Mouse (Mus musculus): ENCODE results near the gene Bdh1. TPM values are rescaled to one million over a fixed set of nuclear protein-coding genes. Genes with fewer than 3 reads are reported as not detected.

The Bdh1 gene
- polyA plus RNA-seq, 2 experiments: 48.9 to 91.3 TPM

GRCm38 (mm10) chr16:31492921-31493549 is 71.0 kb downstream of the Bdh1 start:
- no peaks in the 10 kb centered on the region for H3K36me3 ChIP-seq (replicated peaks; ENCODE audit: control insufficient read depth, insufficient read depth, low read depth)
- no peaks in the 10 kb centered on the region for H3K9me3 ChIP-seq (ENCODE audit: control insufficient read depth, low read length)
- no peak overlapping the region for H3K4me3 ChIP-seq (ENCODE audit: insufficient read depth in 1 of 2, low read depth in 2 of 2, low read length in 2 of 2)
- DNase-seq (ENCODE audit: low read depth in 3 of 3, low spot score in 3 of 3) (no peak), ATAC-seq (ENCODE audit: insufficient read depth) (no peak)
- WGBS (ENCODE audit: insufficient replicate concordance): 41% methylated on average over 12 of the region's 12 CpGs
- H3K27me3 ChIP-seq (ENCODE audit: control insufficient read depth, insufficient read depth, low read length): no peaks in the 10 kb centered on the region
- H3K9ac ChIP-seq (replicated peaks): no peak overlapping the region
- H3K4me1 ChIP-seq (replicated peaks; ENCODE audit: control insufficient read depth in 2 of 2, insufficient read depth in 2 of 2, low read length in 1 of 2): 0 out of 4 replicates have a peak, but pooled peaks cover 0 to 3% of the 10 kb centered on the region in 2 experiments
- TF ChIP-seq CTCF (IDR thresholded peaks at IDR 0.05; ENCODE audit: low read depth) (no peak), EP300 (IDR thresholded peaks at IDR 0.05; ENCODE audit: low read depth) (no peak)
- H3K27ac ChIP-seq: no peak overlapping the region
- H3K4me2 ChIP-seq (ENCODE audit: low read depth): no peak overlapping the region

GRCm38 (mm10) chr16:31493550-31493965 is 71.5 kb downstream of the Bdh1 start:
- 0 out of 4 replicates have a peak, but pooled peaks cover 0 to 3% of the 10 kb centered on the region in 2 experiments for H3K4me1 ChIP-seq (replicated peaks; ENCODE audit: control insufficient read depth in 2 of 2, insufficient read depth in 2 of 2, low read length in 1 of 2)
- 0 out of 2 replicates have a peak overlapping the region, but pooled peaks have one; percentile 8 for H3K4me2 ChIP-seq (ENCODE audit: low read depth)
- H3K4me3 ChIP-seq (ENCODE audit: insufficient read depth in 1 of 2, low read depth in 2 of 2, low read length in 2 of 2): no peak overlapping the region
- TF ChIP-seq EP300 (IDR thresholded peaks at IDR 0.05; ENCODE audit: low read depth) (no peak), CTCF (IDR thresholded peaks at IDR 0.05; ENCODE audit: low read depth) (no peak)
- no peaks in the 10 kb centered on the region for H3K27me3 ChIP-seq (ENCODE audit: control insufficient read depth, insufficient read depth, low read length)
- no peak overlapping the region for H3K9ac ChIP-seq (replicated peaks)
- no peaks in the 10 kb centered on the region for H3K36me3 ChIP-seq (replicated peaks; ENCODE audit: control insufficient read depth, insufficient read depth, low read depth)
- H3K27ac ChIP-seq: no peak overlapping the region
- DNase-seq (ENCODE audit: low read depth in 3 of 3, low spot score in 3 of 3) (no peak), ATAC-seq (ENCODE audit: insufficient read depth) (no peak)
- no peaks in the 10 kb centered on the region for H3K9me3 ChIP-seq (ENCODE audit: control insufficient read depth, low read length)
- WGBS (ENCODE audit: insufficient replicate concordance): 39% methylated on average over 6 of the region's 6 CpGs

- Histone ChIP-seq H3K9ac (replicated peaks) (no peak overlapping the region), H3K36me3 (replicated peaks; ENCODE audit: control insufficient read depth, insufficient read depth, low read depth) (no peaks in the 10 kb centered on the region), H3K4me1 (replicated peaks; ENCODE audit: control insufficient read depth in 2 of 2, insufficient read depth in 2 of 2, low read length in 1 of 2) (0 out of 4 replicates have a peak, but pooled peaks cover 0 to 3% of the 10 kb centered on the region in 2 experiments), H3K9me3 (ENCODE audit: control insufficient read depth, low read length) (no peaks in the 10 kb centered on the region), H3K27me3 (ENCODE audit: control insufficient read depth, insufficient read depth, low read length) (no peaks in the 10 kb centered on the region), H3K4me2 (ENCODE audit: low read depth) (no peak overlapping the region), H3K27ac (no peak overlapping the region), H3K4me3 (ENCODE audit: insufficient read depth in 1 of 2, low read depth in 2 of 2, low read length in 2 of 2) (no peak overlapping the region)
- TF ChIP-seq CTCF (IDR thresholded peaks at IDR 0.05; ENCODE audit: low read depth): no peak
- no peak for TF ChIP-seq EP300 (IDR thresholded peaks at IDR 0.05; ENCODE audit: low read depth)
- WGBS (ENCODE audit: insufficient replicate concordance): 69% methylated on average over 6 of the region's 6 CpGs
- no peak for DNase-seq (ENCODE audit: low read depth in 3 of 3, low spot score in 3 of 3)
- no peak for ATAC-seq (ENCODE audit: insufficient read depth)
Observed at GRCm38 (mm10) chr16:31493991-31494390, 71.9 kb downstream of the Bdh1 start.

GRCm38 (mm10) chr16:31495356-31495755 is 73.3 kb downstream of the Bdh1 start:
- H3K9me3 ChIP-seq (ENCODE audit: control insufficient read depth, low read length): no peaks in the 10 kb centered on the region
- H3K36me3 ChIP-seq (replicated peaks; ENCODE audit: control insufficient read depth, insufficient read depth, low read depth): no peaks in the 10 kb centered on the region
- no peak overlapping the region for H3K9ac ChIP-seq (replicated peaks)
- ATAC-seq (ENCODE audit: insufficient read depth) (no peak), DNase-seq (ENCODE audit: low read depth in 3 of 3, low spot score in 3 of 3) (no peak)
- H3K27me3 ChIP-seq (ENCODE audit: control insufficient read depth, insufficient read depth, low read length): no peaks in the 10 kb centered on the region
- H3K4me1 ChIP-seq (replicated peaks; ENCODE audit: control insufficient read depth in 2 of 2, insufficient read depth in 2 of 2, low read length in 1 of 2): 0 out of 4 replicates have a peak, but pooled peaks cover 0 to 3% of the 10 kb centered on the region in 2 experiments
- H3K27ac ChIP-seq: no peak overlapping the region
- WGBS (ENCODE audit: insufficient replicate concordance): 56% methylated on average over 7 of the region's 7 CpGs
- H3K4me3 ChIP-seq (ENCODE audit: insufficient read depth in 1 of 2, low read depth in 2 of 2, low read length in 2 of 2): no peak overlapping the region
- no peak overlapping the region for H3K4me2 ChIP-seq (ENCODE audit: low read depth)
- no peak for TF ChIP-seq CTCF (IDR thresholded peaks at IDR 0.05; ENCODE audit: low read depth)
- no peak for TF ChIP-seq EP300 (IDR thresholded peaks at IDR 0.05; ENCODE audit: low read depth)

DNA sequence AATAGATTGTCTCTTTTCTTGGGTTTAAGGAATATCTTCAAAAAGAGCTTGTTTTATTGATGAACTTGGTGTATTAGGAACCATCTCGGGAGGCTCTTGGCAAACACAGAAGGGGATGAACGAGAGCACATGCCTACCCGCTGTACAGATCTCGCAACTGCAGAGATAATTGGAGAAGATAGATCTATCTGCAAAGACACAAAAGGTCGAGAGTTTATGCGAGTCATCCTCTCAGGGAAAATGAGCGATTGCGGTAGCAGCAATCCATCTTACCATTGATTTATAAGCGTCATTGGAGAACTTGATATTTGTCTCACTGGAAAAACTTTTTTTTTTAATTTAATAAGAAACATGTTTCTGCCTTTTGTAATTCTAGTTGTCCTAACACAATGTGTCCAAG is 73.7 kb downstream of the Bdh1 start:
- TF ChIP-seq EP300 (IDR thresholded peaks at IDR 0.05; ENCODE audit: low read depth): no peak
- TF ChIP-seq CTCF (IDR thresholded peaks at IDR 0.05; ENCODE audit: low read depth): no peak
- Histone ChIP-seq H3K36me3 (replicated peaks; ENCODE audit: control insufficient read depth, insufficient read depth, low read depth) (no peaks in the 10 kb centered on the region), H3K4me2 (ENCODE audit: low read depth) (no peak overlapping the region), H3K9ac (replicated peaks) (no peak overlapping the region), H3K4me3 (ENCODE audit: insufficient read depth in 1 of 2, low read depth in 2 of 2, low read length in 2 of 2) (no peak overlapping the region), H3K4me1 (replicated peaks; ENCODE audit: control insufficient read depth in 2 of 2, insufficient read depth in 2 of 2, low read length in 1 of 2) (0 out of 4 replicates have a peak, but pooled peaks cover 0 to 3% of the 10 kb centered on the region in 2 experiments), H3K9me3 (ENCODE audit: control insufficient read depth, low read length) (no peaks in the 10 kb centered on the region), H3K27me3 (ENCODE audit: control insufficient read depth, insufficient read depth, low read length) (no peaks in the 10 kb centered on the region), H3K27ac (no peak overlapping the region)
- ATAC-seq (ENCODE audit: insufficient read depth) (no peak), DNase-seq (ENCODE audit: low read depth in 3 of 3, low spot score in 3 of 3) (no peak)
- 67% methylated on average over 9 of the region's 9 CpGs for WGBS (ENCODE audit: insufficient replicate concordance)

Measured in liver, embryonic 14.5 days (tissue).